Mouse (Mus musculus) intestine, embryonic 15.5 days (tissue): ENCODE results near the gene Bmpr1b. TPM values are rescaled to one million over a fixed set of nuclear protein-coding genes. Genes with fewer than 3 reads are reported as not detected.

ENCODE experiments used
- ATAC-seq: fragments of 200-750 bp; cut with Nextera tagmentation; 2 replicates; pipeline ENCODE4 v1.8.0; 2017; ENCODE audit warnings: moderate TSS enrichment, moderate library complexity
- H3K27ac ChIP-seq: fragments of 300-500 bp; sonication (generic); 2 replicates; pipeline ENCODE4 v1.5.1; 2015; ENCODE audit warnings: mild to moderate bottlenecking, inconsistent platforms
- H3K27me3 ChIP-seq: fragments of 300-500 bp; sonication (generic); replicated peaks from 2 replicates; pipeline ENCODE4 v1.6.1; 2015; ENCODE audit warnings: inconsistent platforms
- H3K36me3 ChIP-seq: fragments of 300-500 bp; sonication (generic); 2 replicates; pipeline ENCODE4 v1.6.1; 2015; ENCODE audit warnings: inconsistent platforms
- H3K4me1 ChIP-seq: fragments of 300-500 bp; sonication (generic); replicated peaks from 2 replicates; pipeline ENCODE4 v1.6.1; 2015; ENCODE audit warnings: inconsistent platforms
- H3K4me2 ChIP-seq: fragments of 300-500 bp; sonication (generic); replicated peaks from 2 replicates; pipeline ENCODE4 v1.6.1; 2015; ENCODE audit warnings: mild to moderate bottlenecking, inconsistent platforms
- H3K4me3 ChIP-seq: fragments of 300-500 bp; sonication (generic); replicated peaks from 2 replicates; pipeline ENCODE4 v1.5.1; 2015; ENCODE audit warnings: inconsistent platforms
- H3K9ac ChIP-seq: fragments of 300-500 bp; sonication (generic); 2 replicates; pipeline ENCODE4 v1.6.1; 2015; ENCODE audit warnings: inconsistent platforms
- H3K9me3 ChIP-seq: fragments of 300-500 bp; sonication (generic); 2 replicates; pipeline ENCODE4 v1.6.1; 2016; ENCODE audit warnings: inconsistent platforms
- WGBS: fragments of 180-500 bp; shearing (Covaris S2); methylation state at CpG from one replicate; pipeline ENCODE4 v1.1.7; 2015; 5-methylcytosine and 5-hydroxymethylcytosine counted together
- polyA plus RNA-seq: library from polyadenylated mRNA; unstranded; fragments of >200 nt; fragmentation: Nextera tagmentation; extraction: Ambion mirVana; gene quantifications from 2 replicates; pipeline ENCODE4 v1.2.1, GENCODE M21; 2015

Gene Bmpr1b
- polyA plus RNA-seq, 1 experiment from 2014 or later, result 1.3 TPM

GRCm38 (mm10) chr3:141919661-141920060 is 249.6 kb downstream of the Bmpr1b start:
- H3K4me1 ChIP-seq, result no peaks in the 10 kb centered on the region
- H3K9me3 ChIP-seq, result no peaks in the 10 kb centered on the region
- no peak overlapping the region for H3K27ac ChIP-seq
- ATAC-seq, result no peak
- no peaks in the 10 kb centered on the region for H3K27me3 ChIP-seq
- H3K4me2 ChIP-seq, result no peak overlapping the region
- no peak overlapping the region for H3K9ac ChIP-seq
- H3K4me3 ChIP-seq, result no peak overlapping the region
- no peaks in the 10 kb centered on the region for H3K36me3 ChIP-seq
- 52% methylated on average over 3 of the region's 3 CpGs for WGBS

- 62% methylated on average over 4 of the region's 4 CpGs for WGBS
- H3K4me2 ChIP-seq, result no peak overlapping the region
- ATAC-seq, result no peak
- no peaks in the 10 kb centered on the region for H3K36me3 ChIP-seq
- H3K27ac ChIP-seq, result no peak overlapping the region
- H3K4me1 ChIP-seq, result no peaks in the 10 kb centered on the region
- no peak overlapping the region for H3K4me3 ChIP-seq
- no peaks in the 10 kb centered on the region for H3K9me3 ChIP-seq
- no peaks in the 10 kb centered on the region for H3K27me3 ChIP-seq
- no peak overlapping the region for H3K9ac ChIP-seq
Measured at GRCm38 (mm10) chr3:141917166-141917565, 252.1 kb downstream of the Bmpr1b start.

- H3K9ac ChIP-seq, result no peak overlapping the region
- WGBS, result 81% methylated on average over 3 of the region's 3 CpGs
- H3K4me1 ChIP-seq, result no peaks in the 10 kb centered on the region
- H3K27me3 ChIP-seq, result no peaks in the 10 kb centered on the region
- no peak overlapping the region for H3K27ac ChIP-seq
- ATAC-seq, result no peak
- H3K4me2 ChIP-seq, result no peak overlapping the region
- H3K4me3 ChIP-seq, result no peak overlapping the region
- H3K9me3 ChIP-seq, result no peaks in the 10 kb centered on the region
- H3K36me3 ChIP-seq, result no peaks in the 10 kb centered on the region
Measured at GRCm38 (mm10) chr3:141915995-141916394, 253.2 kb downstream of the Bmpr1b start.

GRCm38 (mm10) chr3:141914588-141914987 is 254.6 kb downstream of the Bmpr1b start:
- WGBS, result 75% methylated on average over 3 of the region's 3 CpGs
- ATAC-seq, result no peak

GRCm38 (mm10) chr3:141909136-141909535 is 260.1 kb downstream of the Bmpr1b start:
- WGBS, result 84% methylated on average over 2 of the region's 2 CpGs
- Histone ChIP-seq H3K27ac (no peak overlapping the region), H3K36me3 (no peaks in the 10 kb centered on the region), H3K4me3 (no peak overlapping the region), H3K9ac (no peak overlapping the region), H3K4me2 (no peak overlapping the region), H3K4me1 (no peaks in the 10 kb centered on the region), H3K27me3 (no peaks in the 10 kb centered on the region), H3K9me3 (no peaks in the 10 kb centered on the region)
- no peak for ATAC-seq

More at GRCm38 (mm10) chr3:141914588-141914987, 254.6 kb downstream of the Bmpr1b start:
- Histone ChIP-seq H3K27me3 (no peaks in the 10 kb centered on the region), H3K4me1 (no peaks in the 10 kb centered on the region), H3K9me3 (no peaks in the 10 kb centered on the region), H3K4me3 (no peak overlapping the region), H3K9ac (no peak overlapping the region), H3K27ac (no peak overlapping the region), H3K4me2 (no peak overlapping the region), H3K36me3 (no peaks in the 10 kb centered on the region)

- WGBS, result 77% methylated on average over 6 of the region's 6 CpGs
- no peak for ATAC-seq
Measured at GRCm38 (mm10) chr3:141905903-141906623, 263.2 kb downstream of the Bmpr1b start.

GRCm38 (mm10) chr3:141900361-141900760 is 268.9 kb downstream of the Bmpr1b start:
- H3K27me3 ChIP-seq, result no peaks in the 10 kb centered on the region
- H3K4me1 ChIP-seq, result no peaks in the 10 kb centered on the region
- H3K9me3 ChIP-seq, result no peaks in the 10 kb centered on the region
- H3K36me3 ChIP-seq, result no peaks in the 10 kb centered on the region
- ATAC-seq, result no peak
- H3K9ac ChIP-seq, result no peak overlapping the region
- 63% methylated on average over 3 of the region's 3 CpGs for WGBS
- no peak overlapping the region for H3K4me3 ChIP-seq
- H3K27ac ChIP-seq, result no peak overlapping the region
- no peak overlapping the region for H3K4me2 ChIP-seq

More at GRCm38 (mm10) chr3:141905903-141906623, 263.2 kb downstream of the Bmpr1b start:
- H3K4me3 ChIP-seq, result no peak overlapping the region
- H3K36me3 ChIP-seq, result no peaks in the 10 kb centered on the region
- no peak overlapping the region for H3K27ac ChIP-seq
- H3K4me1 ChIP-seq, result no peaks in the 10 kb centered on the region
- H3K4me2 ChIP-seq, result no peak overlapping the region
- H3K9ac ChIP-seq, result no peak overlapping the region
- no peaks in the 10 kb centered on the region for H3K27me3 ChIP-seq
- H3K9me3 ChIP-seq, result no peaks in the 10 kb centered on the region

- Histone ChIP-seq H3K4me3 (no peak overlapping the region), H3K36me3 (no peaks in the 10 kb centered on the region), H3K27ac (no peak overlapping the region), H3K27me3 (no peaks in the 10 kb centered on the region), H3K9me3 (no peaks in the 10 kb centered on the region), H3K4me2 (no peak overlapping the region), H3K9ac (no peak overlapping the region), H3K4me1 (no peaks in the 10 kb centered on the region)
- 86% methylated on average over 2 of the region's 2 CpGs for WGBS
- ATAC-seq, result no peak
Measured at GRCm38 (mm10) chr3:141899521-141899920, 269.7 kb downstream of the Bmpr1b start.

- Histone ChIP-seq H3K4me1 (no peaks in the 10 kb centered on the region), H3K27ac (no peak overlapping the region), H3K9me3 (no peaks in the 10 kb centered on the region), H3K4me3 (no peak overlapping the region), H3K27me3 (no peaks in the 10 kb centered on the region), H3K4me2 (no peak overlapping the region), H3K36me3 (no peaks in the 10 kb centered on the region), H3K9ac (no peak overlapping the region)
- no peak for ATAC-seq
- 84% methylated on average over 4 of the region's 4 CpGs for WGBS
Measured at GRCm38 (mm10) chr3:141897698-141898097, 271.5 kb downstream of the Bmpr1b start.

GRCm38 (mm10) chr3:141896870-141897554 is 272.2 kb downstream of the Bmpr1b start:
- no peak overlapping the region for H3K4me2 ChIP-seq
- no peaks in the 10 kb centered on the region for H3K9me3 ChIP-seq
- no peaks in the 10 kb centered on the region for H3K4me1 ChIP-seq
- no peaks in the 10 kb centered on the region for H3K27me3 ChIP-seq
- H3K4me3 ChIP-seq, result no peak overlapping the region
- no peak overlapping the region for H3K27ac ChIP-seq
- ATAC-seq, result no peak
- 46% methylated on average over 4 of the region's 4 CpGs for WGBS
- no peak overlapping the region for H3K9ac ChIP-seq
- H3K36me3 ChIP-seq, result no peaks in the 10 kb centered on the region

- no peak overlapping the region for H3K4me2 ChIP-seq
- H3K27me3 ChIP-seq, result no peaks in the 10 kb centered on the region
- H3K4me3 ChIP-seq, result no peak overlapping the region
- no peaks in the 10 kb centered on the region for H3K36me3 ChIP-seq
- H3K9ac ChIP-seq, result no peak overlapping the region
- H3K9me3 ChIP-seq, result no peaks in the 10 kb centered on the region
- WGBS, result 30% methylated on average over 5 of the region's 5 CpGs
- ATAC-seq, result no peak
- H3K4me1 ChIP-seq, result no peaks in the 10 kb centered on the region
- H3K27ac ChIP-seq, result no peak overlapping the region
Measured at GRCm38 (mm10) chr3:141895096-141895495, 274.1 kb downstream of the Bmpr1b start.

- no peak overlapping the region for H3K4me2 ChIP-seq
- H3K27ac ChIP-seq, result no peak overlapping the region
- H3K9me3 ChIP-seq, result no peaks in the 10 kb centered on the region
- H3K9ac ChIP-seq, result no peak overlapping the region
- no peaks in the 10 kb centered on the region for H3K36me3 ChIP-seq
- H3K4me3 ChIP-seq, result no peak overlapping the region
- 30% methylated on average over 4 of the region's 4 CpGs for WGBS
- ATAC-seq, result no peak
- H3K27me3 ChIP-seq, result no peaks in the 10 kb centered on the region
- H3K4me1 ChIP-seq, result no peaks in the 10 kb centered on the region
Measured at GRCm38 (mm10) chr3:141890668-141891067, 278.6 kb downstream of the Bmpr1b start.
